Mouse (Mus musculus) lung, adult 18-20 months (tissue): Measurements from ENCODE around the gene Dpy19l1.

Experiments
- DNase-seq, 2 experiments: peaks; one replicate each; pipeline ENCODE4 v3.0.0; 2022; ENCODE audit warnings: mixed read lengths in 2 of 2

Dpy19l1 gene

DNA sequence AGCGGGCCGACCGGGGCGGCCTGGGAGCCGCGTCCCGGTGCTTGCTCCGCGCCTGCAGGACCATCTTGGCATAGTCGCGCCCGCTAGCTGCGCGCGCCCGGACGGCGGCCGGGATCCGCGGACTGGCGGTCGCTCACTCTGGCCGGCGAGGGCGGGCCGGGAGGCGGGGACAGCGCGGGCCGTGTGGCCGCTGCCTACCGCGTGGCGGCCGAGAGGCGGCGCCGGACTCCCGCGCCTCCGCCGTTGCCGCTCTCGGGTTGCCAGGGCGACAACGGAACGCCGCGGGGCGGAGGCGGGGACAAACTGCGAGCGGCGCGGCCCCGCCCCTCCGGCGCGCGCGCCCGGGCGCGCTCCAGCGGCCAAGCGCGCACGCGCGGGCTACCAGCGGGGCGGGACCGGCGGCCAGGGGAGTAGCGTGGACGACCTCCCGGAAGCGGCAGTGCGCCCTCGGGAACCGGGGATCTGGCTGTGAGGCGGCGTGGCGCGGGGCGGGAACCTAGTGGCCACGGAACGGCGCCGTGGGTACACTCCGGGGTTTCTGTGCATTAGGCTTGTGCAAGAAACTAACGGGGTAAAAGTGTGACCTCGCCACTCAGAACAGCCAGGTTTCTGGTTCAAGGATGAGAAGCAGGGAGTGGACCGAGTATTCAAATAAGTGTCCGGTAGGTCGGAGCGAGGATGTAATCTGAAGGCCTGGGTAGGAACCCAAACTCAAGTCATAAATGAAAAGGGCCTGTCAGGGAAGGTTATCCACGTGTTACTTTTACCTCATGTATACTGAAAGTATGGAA lies at the start of gene Dpy19l1:
Dpy19l1 (minus strand) TSS at position 74 of the 791 bp plus-strand sequence.
- peak; percentile 92 to 93 for DNase-seq

DNA sequence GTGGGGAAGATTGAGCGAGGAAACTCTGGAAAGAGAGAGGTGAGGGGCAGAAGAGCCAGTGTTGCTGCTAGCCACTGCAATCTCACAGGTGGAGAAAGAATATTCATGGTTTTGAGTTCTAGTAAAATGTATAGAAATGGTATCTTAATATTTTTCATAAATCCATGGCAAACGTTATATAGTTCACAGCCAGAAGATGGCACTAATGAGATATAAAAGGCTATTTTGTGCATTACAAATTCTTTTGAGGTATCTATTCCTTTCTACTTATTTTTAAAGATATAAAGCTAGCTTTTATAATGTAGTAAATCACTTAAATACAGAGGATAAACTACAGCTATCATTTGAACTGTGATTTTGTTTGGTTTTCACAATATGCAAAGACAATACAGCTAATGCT lies 35.2 kb upstream of the Dpy19l1 start:
- no peak for DNase-seq

- DNase-seq, result peak; percentile 33 to 38
Observed at GRCm38 (mm10) chr9:24516575-24517139, 13.7 kb upstream of the Dpy19l1 start.

DNA sequence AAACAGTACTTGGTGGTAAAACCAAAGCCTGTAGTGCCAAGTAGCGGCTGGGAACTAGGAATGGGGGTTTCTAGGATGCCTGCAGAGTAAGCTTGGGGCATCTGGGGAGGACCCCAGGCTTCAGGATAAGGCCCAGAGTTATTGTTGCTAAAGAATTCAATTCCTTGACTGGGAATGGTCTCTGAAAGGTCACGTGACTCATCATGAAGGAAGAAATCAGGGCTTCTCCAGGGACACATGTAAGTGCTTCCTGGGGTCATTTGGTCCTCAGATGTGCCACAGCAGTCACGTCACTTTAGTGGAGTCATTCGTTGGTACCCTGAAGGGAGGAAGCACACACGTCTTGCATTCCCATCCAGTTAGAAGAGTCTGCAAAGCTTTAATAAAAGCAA lies 11.1 kb upstream of the Dpy19l1 start:
- DNase-seq, result no peak

- DNase-seq, result no peak
Observed at GRCm38 (mm10) chr9:24513290-24514077, 10.5 kb upstream of the Dpy19l1 start.

DNA sequence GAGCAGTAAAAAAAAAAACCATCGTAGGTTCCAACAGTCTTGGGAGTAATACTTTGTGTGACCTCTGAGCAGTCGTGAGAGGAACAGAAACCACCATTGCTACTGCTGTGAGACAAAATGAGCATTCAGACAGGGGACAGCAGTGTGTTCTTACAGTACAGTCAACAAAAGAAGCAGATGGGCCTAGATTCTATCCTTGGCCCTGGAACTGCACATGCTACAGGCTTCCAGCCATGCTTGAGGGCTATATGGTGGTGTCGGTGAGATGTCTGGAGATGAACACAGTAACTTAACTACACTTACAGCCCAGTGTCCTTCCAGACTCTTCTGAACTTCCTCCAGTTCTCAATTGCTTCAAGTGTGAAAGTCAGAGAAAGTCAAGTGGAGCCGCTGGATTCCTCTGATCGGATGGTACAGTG lies 9.2 kb upstream of the Dpy19l1 start:
- DNase-seq, result no peak

GRCm38 (mm10) chr9:24511371-24512120 lies 8.6 kb upstream of the Dpy19l1 start:
- no peak for DNase-seq

GRCm38 (mm10) chr9:24508880-24509279 lies 5.9 kb upstream of the Dpy19l1 start:
- DNase-seq, result no peak

DNA sequence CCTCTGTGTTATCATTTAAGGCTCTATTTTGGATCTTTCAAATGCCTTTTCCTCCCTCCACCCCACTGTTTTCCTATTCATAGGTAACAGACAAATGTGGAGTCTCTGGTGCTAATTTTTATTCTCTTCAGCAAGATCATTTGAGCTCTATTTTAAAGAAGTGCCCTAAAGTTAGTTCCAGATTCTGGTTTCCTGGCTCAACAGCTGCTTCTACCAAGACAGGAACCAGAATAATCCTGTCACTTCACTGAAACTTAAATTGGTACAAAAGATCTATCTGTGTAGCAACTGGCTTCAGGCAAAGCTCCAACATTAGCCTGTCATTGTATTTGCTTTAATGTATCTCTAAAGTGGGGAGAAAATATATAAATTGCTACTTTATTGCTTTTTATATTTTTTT lies 3.6 kb upstream of the Dpy19l1 start:
- no peak for DNase-seq

DNA sequence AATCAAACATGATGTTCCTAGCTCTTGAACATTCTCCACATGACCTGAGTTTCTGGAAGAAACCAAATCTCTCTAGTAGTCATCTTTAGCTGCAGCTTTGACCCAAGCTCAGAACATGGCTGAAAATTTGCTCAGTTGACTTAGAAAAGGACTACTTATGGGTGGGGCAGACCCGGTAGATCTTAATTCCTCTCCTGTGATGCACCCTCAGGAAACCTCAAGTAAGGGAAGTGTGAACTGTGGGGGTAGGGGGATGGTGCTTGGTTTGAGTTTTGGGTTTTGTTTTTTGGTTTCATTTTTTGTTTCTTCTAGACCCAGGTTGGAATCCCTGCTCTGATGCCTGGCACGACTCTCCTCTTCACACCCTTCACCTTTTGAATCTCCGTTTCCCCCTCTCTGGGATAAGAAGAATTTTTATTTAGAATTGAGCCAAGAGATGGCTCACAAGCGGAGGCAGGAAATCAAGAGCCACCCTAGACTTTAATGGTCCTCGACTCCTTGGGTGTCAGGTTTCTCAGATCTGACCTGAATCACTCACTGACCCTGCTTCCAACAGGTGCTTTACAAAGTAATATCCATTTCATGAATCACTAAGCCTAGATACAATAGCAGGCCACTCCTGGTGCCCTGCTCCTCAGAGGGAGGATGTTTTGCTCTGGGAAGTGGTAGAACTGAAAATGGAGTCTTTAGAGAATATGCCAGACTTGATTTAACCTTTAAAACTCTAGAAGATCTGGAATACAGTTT lies 2.2 kb upstream of the Dpy19l1 start:
- DNase-seq, result no peak

- no peak for DNase-seq
Observed at GRCm38 (mm10) chr9:24504381-24504780, 1.4 kb upstream of the Dpy19l1 start.

- DNase-seq, result peak in 1 of 2 experiments; percentile 9
Observed at GRCm38 (mm10) chr9:24503858-24504219, 899 bp upstream of the Dpy19l1 start.

DNA sequence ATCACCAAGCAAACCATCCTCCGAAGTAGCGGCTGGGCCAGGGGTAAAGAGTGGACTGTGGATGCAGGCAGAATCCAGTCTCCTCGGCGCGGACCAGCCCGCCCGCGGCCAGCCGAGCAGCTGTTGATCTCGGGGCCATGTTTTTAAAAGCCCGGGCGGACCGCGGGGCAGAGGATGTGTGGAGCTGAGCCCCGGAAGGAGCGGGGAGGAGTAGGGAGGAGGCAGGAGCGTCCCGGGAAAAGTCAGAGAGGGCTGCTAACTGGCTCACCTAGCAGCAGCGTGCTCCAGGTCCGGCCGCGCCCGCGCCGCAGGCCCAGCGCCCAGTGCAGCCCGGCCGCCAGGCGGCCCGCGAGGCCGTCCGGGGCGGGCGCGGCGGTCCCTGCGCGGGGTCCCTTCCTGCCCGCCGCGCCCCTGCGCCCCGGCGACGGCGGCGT lies 352 bp downstream of the Dpy19l1 start:
- peak; percentile 59 to 60 for DNase-seq

- DNase-seq, result no peak
Observed at GRCm38 (mm10) chr9:24501618-24502017, 1.3 kb downstream of the Dpy19l1 start.

- DNase-seq, result no peak
Observed at GRCm38 (mm10) chr9:24496226-24496625, 6.7 kb downstream of the Dpy19l1 start.

GRCm38 (mm10) chr9:24490516-24490915 lies 12.4 kb downstream of the Dpy19l1 start:
- no peak for DNase-seq

DNA sequence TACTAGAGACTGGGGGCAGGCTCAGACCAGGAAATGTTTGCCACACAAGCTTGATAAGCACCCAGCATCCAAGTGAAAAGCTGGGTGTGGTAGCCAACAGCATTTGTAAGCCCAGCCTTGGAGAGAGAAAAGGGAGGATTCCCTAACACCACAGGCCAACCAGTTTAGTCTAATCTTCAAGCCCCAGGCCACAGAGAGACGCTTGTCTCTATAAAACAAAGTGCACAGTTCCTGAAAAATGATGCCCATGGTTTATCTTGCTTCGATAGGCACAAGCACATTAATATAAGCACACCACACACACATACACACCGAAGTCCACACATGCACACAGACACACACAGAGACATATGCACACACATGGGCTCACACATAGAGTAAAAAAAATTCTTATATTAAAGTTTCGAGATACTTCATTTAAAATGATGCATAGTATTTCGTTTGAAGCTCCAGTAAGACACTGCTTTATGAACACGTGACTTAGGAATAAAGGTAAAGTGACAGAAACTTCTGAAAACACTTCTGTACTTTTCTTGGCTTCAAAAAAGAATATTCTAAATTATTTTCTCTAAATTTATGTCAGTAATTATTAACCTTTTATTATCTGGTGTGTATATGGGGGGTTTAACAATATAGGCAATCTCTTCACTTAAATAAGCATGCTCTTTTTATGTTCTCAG lies 14.4 kb downstream of the Dpy19l1 start:
- DNase-seq, result no peak

DNA sequence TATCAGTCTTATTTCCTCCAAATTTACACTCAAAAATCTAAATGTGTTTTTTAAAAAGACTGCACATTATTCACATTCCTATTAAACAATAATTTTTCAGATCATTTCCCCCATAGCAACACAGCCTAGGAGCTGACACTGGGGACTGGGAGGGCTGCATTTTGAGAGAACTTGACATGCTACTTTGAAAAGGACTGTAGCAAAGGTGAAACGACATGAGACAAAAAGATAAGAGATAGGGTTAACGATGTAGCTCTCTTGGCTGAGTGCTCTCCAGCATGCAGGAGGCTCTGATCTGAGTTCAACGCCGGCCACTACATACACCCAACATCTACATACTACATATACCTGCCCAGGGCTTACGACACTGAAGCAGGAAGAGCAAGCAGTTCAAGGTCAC lies 20.6 kb downstream of the Dpy19l1 start:
- DNase-seq, result no peak

GRCm38 (mm10) chr9:24477251-24477650 lies 25.7 kb downstream of the Dpy19l1 start:
- no peak for DNase-seq

- no peak for DNase-seq
Observed at GRCm38 (mm10) chr9:24473824-24474223, 29.1 kb downstream of the Dpy19l1 start.

DNA sequence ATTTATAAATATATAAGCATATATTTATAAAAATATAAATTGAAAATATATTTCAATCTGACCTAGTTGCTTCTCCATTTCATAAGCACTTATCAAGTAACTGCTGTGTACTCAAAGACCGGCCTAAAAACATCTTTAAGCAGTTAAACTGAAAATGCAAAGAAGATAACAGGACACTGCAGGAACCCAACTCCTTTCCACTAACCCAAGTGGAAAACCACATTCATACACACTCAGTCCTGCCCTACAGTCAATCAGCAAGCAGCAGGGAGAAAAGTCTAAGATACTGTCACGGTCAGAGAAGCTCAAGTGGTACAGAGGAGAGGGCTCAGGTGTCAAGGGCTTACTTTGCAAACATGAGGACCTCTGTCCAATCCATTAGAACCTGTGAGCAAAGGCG lies 30.4 kb downstream of the Dpy19l1 start:
- DNase-seq, result no peak

GRCm38 (mm10) chr9:24470166-24470565 lies 32.8 kb downstream of the Dpy19l1 start:
- DNase-seq, result no peak
